Comparison of ENCODE assay signal across 8 mouse cellular contexts in the genomic region with DNA sequence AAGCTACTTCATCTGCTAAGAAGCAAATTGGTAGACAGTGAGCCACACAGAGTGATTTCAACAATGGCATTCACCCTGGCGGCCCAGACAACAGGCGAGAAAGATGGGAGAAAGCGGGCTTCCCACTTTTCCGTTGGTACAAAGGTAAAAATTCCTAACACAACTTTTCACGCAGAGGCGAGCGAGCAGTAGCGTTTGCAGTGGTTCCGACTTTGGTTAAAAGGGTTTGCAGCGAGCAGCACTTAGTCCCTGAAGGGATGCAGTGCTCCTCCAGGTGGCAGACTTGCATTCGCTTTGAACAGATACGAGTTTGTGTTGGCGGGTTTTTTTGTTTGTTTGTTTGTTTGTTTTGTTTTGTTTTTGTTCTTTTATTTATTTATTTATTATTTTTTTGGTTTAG.
DNase-seq lines count a peak whose midpoint lies in the region; ATAC-seq lines count a peak whose summit lies in the region.

No protein-coding gene starts in this region.

- no peaks in the 10 kb centered on the region for H3K9me3 ChIP-seq in liver, embryonic 11.5 days (ENCODE audit: control insufficient read depth, low read length)
- no peaks in the 10 kb centered on the region for H3K9me3 ChIP-seq in heart, embryonic 14.5 days (ENCODE audit: control insufficient read depth, low read length)
- H3K9me3 ChIP-seq in liver, embryonic 12.5 days (replicated peaks): no peaks in the 10 kb centered on the region

- no peak overlapping the region for H3K9ac ChIP-seq in liver, embryonic 11.5 days (ENCODE audit: low read depth, low read length)
- peak overlapping the region; percentile 55 for H3K9ac ChIP-seq in heart, embryonic 14.5 days (ENCODE audit: low read length)
- no peak overlapping the region for H3K9ac ChIP-seq in liver, embryonic 12.5 days

- H3K36me3 ChIP-seq in liver, embryonic 11.5 days (ENCODE audit: control insufficient read depth, insufficient read depth, low read length): no peaks in the 10 kb centered on the region
- H3K36me3 ChIP-seq in heart, embryonic 14.5 days (ENCODE audit: control insufficient read depth, insufficient read depth, low read length): no peaks in the 10 kb centered on the region
- no peaks in the 10 kb centered on the region for H3K36me3 ChIP-seq in liver, embryonic 12.5 days

- H3K27me3 ChIP-seq in liver, embryonic 11.5 days (replicated peaks; ENCODE audit: control insufficient read depth, insufficient read depth, low read length): no peaks in the 10 kb centered on the region
- H3K27me3 ChIP-seq in heart, embryonic 14.5 days (ENCODE audit: control insufficient read depth, insufficient read depth, low read length): no peaks in the 10 kb centered on the region
- peaks cover 16% of the 10 kb centered on the region; the same call in 1 of the 2 replicates for H3K27me3 ChIP-seq in liver, embryonic 12.5 days (replicated peaks)

- ATAC-seq in liver, embryonic 11.5 days (replicated peaks; ENCODE audit: low FRiP score): no peak
- ATAC-seq in heart, embryonic 14.5 days (ENCODE audit: insufficient number of reproducible peaks, insufficient read depth, low FRiP score, low read depth): no peak
- no peak for ATAC-seq in liver, embryonic 12.5 days

- WGBS in liver, embryonic 11.5 days: 13% methylated on average over 13 of the region's 13 CpGs
- WGBS in heart, embryonic 14.5 days: 8% methylated on average over 13 of the region's 13 CpGs
- WGBS in liver, embryonic 12.5 days (ENCODE audit: insufficient replicate concordance): 14% methylated on average over 13 of the region's 13 CpGs

- no peaks in the 10 kb centered on the region for H3K4me1 ChIP-seq in liver, embryonic 11.5 days (replicated peaks; ENCODE audit: control insufficient read depth, insufficient read depth, low read length)
- H3K4me1 ChIP-seq in heart, embryonic 14.5 days (ENCODE audit: control insufficient read depth in 2 of 2, insufficient read depth in 2 of 2, low read length in 2 of 2): peaks cover 5 to 9% of the 10 kb centered on the region in 2 experiments
- H3K4me1 ChIP-seq in liver, embryonic 12.5 days: no peaks in the 10 kb centered on the region

- H3K4me2 ChIP-seq in liver, embryonic 11.5 days: no peak overlapping the region
- H3K4me2 ChIP-seq in heart, embryonic 14.5 days (ENCODE audit: low read length): peak overlapping the region; percentile 70
- H3K4me2 ChIP-seq in liver, embryonic 12.5 days: peak overlapping the region; percentile 27; the same call in 1 of the 2 replicates

- no peak overlapping the region for H3K27ac ChIP-seq in liver, embryonic 11.5 days (ENCODE audit: low read depth, low read length)
- H3K27ac ChIP-seq in heart, embryonic 14.5 days (replicated peaks in 1 of 2; ENCODE audit: control insufficient read depth in 1 of 2, insufficient read depth in 1 of 2, low read depth in 2 of 2, low read length in 2 of 2): no peak overlapping the region
- H3K27ac ChIP-seq in liver, embryonic 12.5 days: no peak overlapping the region

- H3K4me3 ChIP-seq in liver, embryonic 11.5 days (ENCODE audit: low read depth, low read length): no peak overlapping the region
- H3K4me3 ChIP-seq in heart, embryonic 14.5 days (ENCODE audit: control insufficient read depth in 1 of 2, insufficient read depth in 1 of 2, low read depth in 1 of 2, low read length in 2 of 2): peak overlapping the region; percentile 35
- H3K4me3 ChIP-seq in liver, embryonic 12.5 days: no peak overlapping the region

- peak; percentile 12 for DNase-seq in liver
- no peak for DNase-seq in liver, embryonic 11.5 days (ENCODE audit: low spot score)
- DNase-seq in embryo, embryonic 10.5 days (ENCODE audit: low spot score): peak; percentile 78
- peak; percentile 71 for DNase-seq in kidney, postnatal 10 days
- DNase-seq in retina, adult 2 months (ENCODE audit: low read depth, low spot score): peak; percentile 20
- no peak for DNase-seq in spleen, postnatal 36 days (ENCODE audit: low spot score in 2 of 2)

Comparison
In these comparisons a context has a peak if more than half of its experiments do, and no peak if none do; other contexts are left out.
1. DNase-seq: peak in liver (single experiment), embryo, embryonic 10.5 days (single experiment), kidney, postnatal 10 days (single experiment) and retina, adult 2 months (single experiment); none in liver, embryonic 11.5 days (single experiment) and spleen, postnatal 36 days (0 of 2).
2. H3K4me3 ChIP-seq: peak in heart, embryonic 14.5 days (2 of 2); none in liver, embryonic 11.5 days (single experiment) and liver, embryonic 12.5 days (single experiment).